Mouse (Mus musculus): ENCODE measurements at regions not wholly inside any gene's neighbourhood (a gene's known extent, or its start where the extent isn't known, plus 50 kb on each side); places are given as distances from the start of the nearest gene placed in this dataset.
A peak's percentile ranks its signal among the peaks of the same experiment; 100 is the strongest.

DNA sequence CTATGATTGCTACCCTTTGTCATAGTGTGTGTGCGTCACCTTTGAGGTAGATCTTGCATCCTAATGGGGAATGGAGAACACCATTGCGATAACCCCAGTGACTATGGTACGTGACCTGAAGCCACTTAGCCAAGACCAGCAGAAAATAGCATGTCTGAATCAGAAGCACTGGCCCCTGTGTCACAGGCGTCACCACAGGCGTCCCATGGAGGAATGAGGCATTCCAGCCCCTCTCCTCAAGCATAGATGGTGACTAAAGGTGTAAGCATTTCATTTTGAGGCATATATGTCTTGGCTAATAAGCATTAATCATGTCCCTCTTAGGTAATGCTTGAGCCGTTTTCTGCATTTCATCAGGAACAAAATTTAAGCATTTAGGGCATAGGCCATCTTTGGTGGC lies 82.1 kb upstream of the Cd93 start:
- no peak overlapping the region for H3K4me2 ChIP-seq
- H3K36me3 ChIP-seq (ENCODE audit: insufficient read depth): no peaks in the 10 kb centered on the region
- peaks cover 6% of the 10 kb centered on the region for H3K4me1 ChIP-seq (ENCODE audit: insufficient read depth)
- no peaks in the 10 kb centered on the region for H3K9me3 ChIP-seq (ENCODE audit: low read depth, low read length)
- H3K4me3 ChIP-seq (ENCODE audit: low read depth, low read length): no peak overlapping the region
- no peak for DNase-seq
- H3K9ac ChIP-seq: no peak overlapping the region
- no peak for TF ChIP-seq CTCF (IDR thresholded peaks at IDR 0.05; ENCODE audit: low read depth)
- 79% methylated on average over 6 of the region's 6 CpGs for WGBS
- H3K27me3 ChIP-seq (ENCODE audit: insufficient read depth, low read length): no peaks in the 10 kb centered on the region
- no peak for ATAC-seq (ENCODE audit: insufficient read depth)
- no peak overlapping the region for H3K27ac ChIP-seq (ENCODE audit: low read depth)

DNA sequence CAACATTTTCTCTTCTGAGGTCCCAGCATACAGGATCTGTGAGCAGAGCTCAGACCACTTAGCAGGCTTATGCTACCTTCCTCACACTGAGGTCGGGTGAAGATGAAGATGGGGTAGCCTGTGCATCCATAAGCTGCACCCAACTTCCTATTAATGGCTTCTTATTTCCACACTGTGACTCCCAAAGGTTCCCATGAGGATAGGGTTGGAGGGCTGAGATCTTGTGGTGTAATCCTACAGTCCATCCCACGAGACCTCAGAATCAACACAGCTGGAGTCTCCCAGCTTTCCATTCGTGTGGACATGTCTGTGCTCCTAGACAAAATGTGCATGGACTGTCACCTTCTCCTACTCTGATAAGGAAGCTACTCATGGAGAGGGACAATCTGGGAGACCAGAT lies 80.0 kb upstream of the Cd93 start:
- 68% methylated on average over 3 of the region's 3 CpGs for WGBS
- H3K4me1 ChIP-seq (ENCODE audit: insufficient read depth): peaks cover 12% of the 10 kb centered on the region
- no peaks in the 10 kb centered on the region for H3K36me3 ChIP-seq (ENCODE audit: insufficient read depth)
- TF ChIP-seq CTCF (IDR thresholded peaks at IDR 0.05; ENCODE audit: low read depth): no peak
- no peak overlapping the region for H3K9ac ChIP-seq
- no peaks in the 10 kb centered on the region for H3K9me3 ChIP-seq (ENCODE audit: low read depth, low read length)
- H3K27ac ChIP-seq (ENCODE audit: low read depth): no peak overlapping the region
- no peak overlapping the region for H3K4me3 ChIP-seq (ENCODE audit: low read depth, low read length)
- ATAC-seq (ENCODE audit: insufficient read depth) (no peak), DNase-seq (no peak)
- no peaks in the 10 kb centered on the region for H3K27me3 ChIP-seq (ENCODE audit: insufficient read depth, low read length)
- no peak overlapping the region for H3K4me2 ChIP-seq

DNA sequence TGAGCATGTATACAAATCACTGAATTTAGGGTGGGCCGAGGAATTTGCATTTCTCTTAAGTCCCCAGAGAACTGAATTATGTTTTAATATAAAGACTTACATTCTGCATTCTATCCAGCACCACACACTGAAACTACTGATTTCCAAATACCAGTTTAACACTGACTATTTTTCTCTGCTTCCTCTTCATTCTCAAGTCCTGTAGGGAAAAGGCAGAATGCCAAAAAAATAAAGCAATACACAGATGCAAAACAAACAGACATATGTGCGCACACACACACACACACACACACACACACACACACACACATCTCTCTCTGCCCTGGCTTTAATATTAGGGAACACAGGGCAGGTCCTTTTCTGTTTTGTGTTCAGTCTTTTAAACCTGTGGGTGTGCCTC lies 79.6 kb upstream of the Cd93 start:
- Histone ChIP-seq H3K4me1 (ENCODE audit: insufficient read depth) (peaks cover 12% of the 10 kb centered on the region), H3K36me3 (ENCODE audit: insufficient read depth) (no peaks in the 10 kb centered on the region), H3K27me3 (ENCODE audit: insufficient read depth, low read length) (no peaks in the 10 kb centered on the region), H3K9me3 (ENCODE audit: low read depth, low read length) (no peaks in the 10 kb centered on the region), H3K4me3 (ENCODE audit: low read depth, low read length) (no peak overlapping the region), H3K9ac (no peak overlapping the region), H3K4me2 (no peak overlapping the region), H3K27ac (ENCODE audit: low read depth) (no peak overlapping the region)
- peak; percentile 73 for DNase-seq
- TF ChIP-seq CTCF (IDR thresholded peaks at IDR 0.05; ENCODE audit: low read depth): no peak
- 74% methylated on average over 2 of the region's 2 CpGs for WGBS
- ATAC-seq (ENCODE audit: insufficient read depth): no peak

DNA sequence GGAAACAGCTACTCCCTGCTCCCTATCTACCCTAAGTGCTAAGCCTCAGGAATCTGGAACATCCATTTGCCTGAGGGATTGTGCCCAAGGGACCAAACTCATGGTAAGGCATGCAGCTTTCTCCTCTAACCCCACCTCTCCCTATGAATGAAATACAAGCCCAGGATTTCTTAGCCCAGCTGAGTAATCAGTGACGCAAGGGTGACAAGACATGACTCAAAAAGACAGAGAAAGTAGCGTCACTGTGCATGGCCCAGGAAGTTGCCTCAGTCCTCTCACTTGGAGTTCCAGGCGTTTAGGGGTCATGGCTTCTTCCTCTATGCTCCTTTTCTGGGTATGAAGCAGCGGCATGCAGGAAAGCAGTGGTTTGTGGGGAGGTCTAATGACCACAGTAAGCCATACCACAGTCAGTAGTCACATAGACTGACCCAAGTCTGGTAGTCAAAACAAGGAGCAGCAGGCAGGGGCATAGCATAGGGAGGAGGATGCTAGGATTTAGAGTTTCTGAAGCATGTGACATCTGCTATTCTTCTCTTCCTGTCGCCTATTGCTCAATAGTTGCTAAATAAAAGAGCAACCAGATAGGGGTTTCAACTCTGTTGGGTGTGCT lies 78.7 kb upstream of the Cd93 start:
- no peak overlapping the region for H3K27ac ChIP-seq (ENCODE audit: low read depth)
- H3K4me3 ChIP-seq (ENCODE audit: low read depth, low read length): no peak overlapping the region
- no peaks in the 10 kb centered on the region for H3K36me3 ChIP-seq (ENCODE audit: insufficient read depth)
- no peak for TF ChIP-seq CTCF (IDR thresholded peaks at IDR 0.05; ENCODE audit: low read depth)
- DNase-seq (peak; percentile 34), ATAC-seq (ENCODE audit: insufficient read depth) (peak; percentile 30)
- no peaks in the 10 kb centered on the region for H3K27me3 ChIP-seq (ENCODE audit: insufficient read depth, low read length)
- peaks cover 12% of the 10 kb centered on the region for H3K4me1 ChIP-seq (ENCODE audit: insufficient read depth)
- no peak overlapping the region for H3K9ac ChIP-seq
- no peaks in the 10 kb centered on the region for H3K9me3 ChIP-seq (ENCODE audit: low read depth, low read length)
- WGBS: 56% methylated on average over 5 of the region's 5 CpGs
- no peak overlapping the region for H3K4me2 ChIP-seq

DNA sequence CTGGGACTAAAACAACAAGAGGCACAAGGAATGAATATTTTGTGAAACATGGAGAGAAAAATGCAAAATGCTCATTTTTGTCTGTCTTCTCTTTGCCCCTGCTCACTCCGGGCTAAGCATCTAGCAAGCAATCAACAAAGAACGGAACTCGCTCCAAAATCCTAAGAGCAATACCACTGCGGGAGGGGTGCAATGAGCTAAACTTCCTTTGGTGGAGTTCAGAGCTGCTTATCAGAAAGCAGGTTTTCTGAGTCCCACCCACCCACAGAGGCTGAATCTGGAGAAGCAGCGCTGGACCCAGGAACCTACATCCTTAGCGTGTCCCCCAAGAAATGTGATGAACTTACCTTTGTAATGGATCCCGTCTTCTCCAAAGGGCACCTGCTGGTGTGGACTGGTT lies 76.9 kb upstream of the Cd93 start:
- DNase-seq (peak; percentile 59), ATAC-seq (ENCODE audit: insufficient read depth) (peak; percentile 21; the same call in 1 of the 2 replicates)
- Histone ChIP-seq H3K27ac (ENCODE audit: low read depth) (peak overlapping the region; percentile 9; the same call in 1 of the 2 replicates), H3K4me3 (ENCODE audit: low read depth, low read length) (no peak overlapping the region), H3K9me3 (ENCODE audit: low read depth, low read length) (no peaks in the 10 kb centered on the region), H3K36me3 (ENCODE audit: insufficient read depth) (no peaks in the 10 kb centered on the region), H3K27me3 (ENCODE audit: insufficient read depth, low read length) (no peaks in the 10 kb centered on the region), H3K9ac (no peak overlapping the region), H3K4me2 (peak overlapping the region; percentile 3; the same call in 1 of the 2 replicates), H3K4me1 (ENCODE audit: insufficient read depth) (peaks cover 12% of the 10 kb centered on the region)
- 41% methylated on average over 7 of the region's 7 CpGs for WGBS
- no peak for TF ChIP-seq CTCF (IDR thresholded peaks at IDR 0.05; ENCODE audit: low read depth)

DNA sequence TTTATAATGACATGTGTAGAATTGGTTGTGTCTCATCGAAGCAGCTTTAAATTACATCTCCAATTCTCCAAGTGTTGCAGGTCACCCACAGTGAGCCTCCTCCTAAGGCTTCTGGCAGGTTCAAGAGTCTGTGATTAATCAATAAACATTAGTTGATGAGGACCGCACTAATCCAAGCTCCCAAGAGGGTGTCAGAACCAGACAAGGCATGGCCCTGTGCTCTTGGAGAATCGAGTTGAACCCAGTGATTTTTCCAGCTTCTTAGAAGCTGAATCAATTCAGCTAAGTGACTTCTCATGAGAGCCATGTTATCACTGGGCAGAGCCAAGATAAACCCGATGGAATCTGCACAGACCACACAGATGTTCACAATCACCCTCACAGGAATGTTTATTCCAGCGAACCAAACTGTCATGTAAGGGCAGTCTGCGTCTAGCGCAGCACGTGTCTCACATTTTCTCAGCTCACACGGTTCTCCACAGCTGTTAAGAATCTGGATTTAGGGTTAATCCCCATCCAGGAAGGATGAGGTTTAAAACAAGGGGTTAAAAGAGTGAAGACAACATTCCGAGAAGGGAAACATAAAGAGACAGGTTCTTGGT lies 76.4 kb upstream of the Cd93 start:
- no peaks in the 10 kb centered on the region for H3K9me3 ChIP-seq (ENCODE audit: low read depth, low read length)
- TF ChIP-seq CTCF (IDR thresholded peaks at IDR 0.05; ENCODE audit: low read depth): no peak
- DNase-seq: peak; percentile 86
- no peaks in the 10 kb centered on the region for H3K27me3 ChIP-seq (ENCODE audit: insufficient read depth, low read length)
- peak overlapping the region; percentile 3; the same call in 1 of the 2 replicates for H3K4me2 ChIP-seq
- H3K27ac ChIP-seq (ENCODE audit: low read depth): peak overlapping the region; percentile 27; the same call in 1 of the 2 replicates
- H3K36me3 ChIP-seq (ENCODE audit: insufficient read depth): no peaks in the 10 kb centered on the region
- H3K4me3 ChIP-seq (ENCODE audit: low read depth, low read length): no peak overlapping the region
- no peak overlapping the region for H3K9ac ChIP-seq
- WGBS: 18% methylated on average over 10 of the region's 10 CpGs
- H3K4me1 ChIP-seq (ENCODE audit: insufficient read depth): peaks cover 12% of the 10 kb centered on the region
- ATAC-seq (ENCODE audit: insufficient read depth): peak; percentile 84

DNA sequence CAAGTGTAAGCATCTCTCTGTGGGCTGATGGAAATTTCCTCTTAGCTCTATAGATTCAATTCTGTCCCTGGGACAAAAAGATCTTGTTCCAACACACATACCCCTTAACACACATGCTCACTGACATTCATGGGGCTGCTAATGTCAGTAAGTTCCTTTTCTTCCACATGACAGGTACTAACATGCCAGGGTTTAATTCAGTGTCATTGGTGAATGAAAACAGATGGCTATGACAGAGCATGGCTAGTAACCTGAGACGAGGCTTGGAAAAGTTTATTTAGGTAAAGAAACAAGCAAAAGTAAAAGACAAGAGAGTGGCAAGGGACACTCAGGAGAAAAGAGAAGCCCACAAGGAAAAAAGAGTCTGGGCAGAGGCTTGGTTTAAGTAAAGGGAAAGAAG lies 74.5 kb upstream of the Cd93 start:
- Histone ChIP-seq H3K36me3 (ENCODE audit: insufficient read depth) (no peaks in the 10 kb centered on the region), H3K9ac (no peak overlapping the region), H3K4me3 (ENCODE audit: low read depth, low read length) (no peak overlapping the region), H3K27me3 (ENCODE audit: insufficient read depth, low read length) (no peaks in the 10 kb centered on the region), H3K4me1 (ENCODE audit: insufficient read depth) (peaks cover 9% of the 10 kb centered on the region), H3K27ac (ENCODE audit: low read depth) (no peak overlapping the region), H3K9me3 (ENCODE audit: low read depth, low read length) (no peaks in the 10 kb centered on the region), H3K4me2 (no peak overlapping the region)
- no peak for DNase-seq
- no peak for ATAC-seq (ENCODE audit: insufficient read depth)
- TF ChIP-seq CTCF (IDR thresholded peaks at IDR 0.05; ENCODE audit: low read depth): no peak
- 54% methylated on average over 1 of the region's 1 CpGs for WGBS

All from lung, embryonic 14.5 days (tissue).